Mouse (Mus musculus) testis, adult 2 months (tissue): ENCODE results near the gene Prpsap1.

Source experiments
- CTCF ChIP-seq: fragments of 200-500 bp; IDR thresholded peaks from 2 replicates; pipeline ENCODE4 v1.5.1; 2012; ENCODE audit warnings: low read depth, mild to moderate bottlenecking, inconsistent platforms, low read length, moderate library complexity; ENCODE audit not compliant: control insufficient read depth, insufficient read depth, insufficient replicate concordance
- POLR2A ChIP-seq: fragments of 200-500 bp; IDR thresholded peaks from 2 replicates; pipeline ENCODE4 v1.6.1; 2012; ENCODE audit warnings: low read depth, mild to moderate bottlenecking, inconsistent platforms, low read length, moderate library complexity; ENCODE audit not compliant: control insufficient read depth

DNA sequence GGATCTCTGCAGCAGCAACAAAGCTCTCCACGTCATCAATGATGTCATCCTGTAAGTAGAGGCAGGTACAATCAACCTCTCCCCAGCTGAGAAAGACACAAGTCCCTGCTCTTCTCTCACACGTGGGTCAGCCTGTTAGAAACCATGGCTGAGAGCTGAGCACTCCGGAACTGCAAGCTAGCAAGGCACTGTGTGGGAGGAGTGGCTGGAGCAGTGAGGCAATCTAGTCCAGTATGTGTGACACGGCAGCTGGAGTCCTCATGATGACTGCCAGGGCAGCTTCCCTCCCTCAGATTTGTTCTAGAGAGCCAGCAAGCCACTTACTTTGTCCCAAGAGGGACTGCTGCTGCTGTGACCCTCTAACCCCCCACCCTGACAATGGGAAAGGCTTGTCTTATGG is 21.7 kb downstream of the Prpsap1 start:
- TF ChIP-seq CTCF: no peak
- TF ChIP-seq POLR2A: no peak
